Mouse (Mus musculus) erythroblast, adult 5-6 weeks (primary cell): ENCODE data around the gene Gpr63. TPM values are rescaled to one million over a fixed set of nuclear protein-coding genes. Genes with fewer than 3 reads are reported as not detected.
"Not testable (repeated sequence)": the region's sequence is repeated elsewhere in the genome, so short reads cannot be mapped to it uniquely, and the experiment has no call there.

Experiments used
- ATAC-seq: replicated peaks from 2 replicates; pipeline ENCODE4 v1.8.0; 2016; ENCODE audit warnings: moderate number of reproducible peaks, mild to moderate bottlenecking, moderate TSS enrichment, inconsistent platforms; ENCODE audit not compliant: poor library complexity, low FRiP score, severe bottlenecking
- total RNA-seq, 2 experiments: library from RNA; stranded (forward) in 1 of 2; stranded (reverse) in 1 of 2; fragments of 150-400 nt in 1 of 2; fragments of 200-764, 138-1000 nt in 1 of 2; gene quantifications; 2 replicates each; pipeline versions ENCODE4 v1.2.3 to v1.2.4; 2015 to 2017; ENCODE audit warnings: low replicate concordance in 2 of 2

The Gpr63 gene
- total RNA-seq (2015; ENCODE audit: low replicate concordance) (not detected in 2 replicates), total RNA-seq (2017; ENCODE audit: low replicate concordance) (not detected in 2 replicates)

DNA sequence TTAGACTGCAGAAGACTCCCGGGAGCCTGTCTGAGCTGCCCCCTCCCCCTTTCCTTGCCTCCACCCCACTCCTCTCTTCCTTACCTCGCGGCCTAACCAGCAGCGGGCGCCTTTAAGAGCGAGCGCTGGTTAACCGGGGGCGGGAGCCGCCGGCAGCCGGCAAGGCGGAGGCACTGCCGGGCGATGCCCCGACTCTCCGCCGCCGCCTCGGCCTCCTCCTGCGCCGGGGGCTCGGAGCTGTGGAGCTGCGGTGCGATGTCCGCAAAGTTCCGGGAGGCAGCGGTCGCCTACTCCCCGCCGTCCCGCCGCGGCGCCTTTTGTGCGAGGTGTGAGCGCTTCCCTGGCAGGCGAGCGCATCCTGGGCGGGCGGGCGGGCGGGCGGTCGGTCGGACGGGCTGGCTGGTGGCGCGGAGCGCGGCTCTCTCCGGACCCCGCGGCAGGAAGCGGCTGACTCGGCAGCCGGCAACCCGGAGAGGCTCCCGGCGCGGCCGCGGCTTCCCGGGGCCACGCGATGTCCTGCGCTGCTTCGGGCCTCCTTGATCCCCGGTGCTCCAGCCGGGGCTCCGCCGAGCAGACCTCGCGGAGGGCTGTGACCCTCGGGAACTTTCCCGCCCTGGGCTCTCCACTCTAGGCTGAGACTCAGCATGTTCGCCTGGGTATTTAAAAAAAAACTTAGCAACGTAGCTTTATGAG, at the start of gene Gpr63:
Gene Gpr63, plus strand, starts transcription at position 109 of the 693 bp plus-strand sequence.
- no peak for ATAC-seq

- no peak for ATAC-seq
These were observed 46.1 kb upstream of the Gpr63 start for GRCm38 (mm10) chr4:24920006-24920577.

- no peak for ATAC-seq
These were observed 41.5 kb upstream of the Gpr63 start for GRCm38 (mm10) chr4:24924726-24925125.

DNA sequence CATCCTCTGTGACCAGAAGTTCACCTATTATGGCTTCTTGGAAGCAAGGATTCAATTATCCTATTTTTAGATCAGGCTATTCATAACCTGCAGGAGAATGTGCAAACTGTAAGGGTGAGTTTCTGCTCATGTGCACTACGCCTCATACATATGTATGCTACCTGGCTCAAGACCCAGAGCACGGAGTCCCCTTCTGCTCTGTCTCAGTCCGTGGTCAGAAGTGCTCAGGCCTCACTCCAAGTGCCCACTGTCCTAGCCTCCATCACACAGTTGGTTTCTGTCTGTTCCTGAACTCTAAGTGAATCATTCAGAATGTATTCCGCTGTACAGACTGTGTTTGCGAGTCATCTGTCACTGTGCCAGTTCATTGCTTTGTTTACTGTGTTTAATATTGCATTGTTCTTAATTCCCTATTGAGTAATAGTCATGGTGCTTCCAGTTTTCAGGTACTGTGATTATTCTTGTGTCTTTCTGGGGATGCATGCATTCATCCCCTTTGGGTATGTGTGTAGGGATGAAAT, 37.9 kb upstream of the Gpr63 start:
- no peak for ATAC-seq

GRCm38 (mm10) chr4:24928926-24929325, 37.3 kb upstream of the Gpr63 start:
- no peak for ATAC-seq

GRCm38 (mm10) chr4:24942728-24943424, 23.3 kb upstream of the Gpr63 start:
- ATAC-seq: no peak

GRCm38 (mm10) chr4:24965918-24966298, 299 bp upstream of the Gpr63 start:
- ATAC-seq: no peak

DNA sequence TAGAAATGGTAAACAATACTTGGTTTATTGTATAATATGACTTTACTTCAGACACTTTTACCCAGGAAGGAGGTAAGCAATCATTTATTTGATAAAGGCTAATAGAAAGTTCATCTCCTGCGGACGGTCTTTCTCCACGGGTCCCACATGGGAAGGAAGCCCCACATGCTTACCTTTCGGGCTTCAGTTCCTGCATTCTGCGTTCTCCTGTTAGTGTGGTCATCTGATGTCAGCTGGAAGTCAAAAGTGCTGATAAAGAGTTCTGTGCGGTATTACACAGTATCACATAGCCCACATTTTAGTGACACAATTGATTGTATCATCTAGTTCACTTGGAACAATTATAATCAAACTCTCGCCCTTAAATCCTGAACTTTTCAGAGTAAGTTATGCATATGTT, 1.0 kb downstream of the Gpr63 start:
- ATAC-seq: no peak

DNA sequence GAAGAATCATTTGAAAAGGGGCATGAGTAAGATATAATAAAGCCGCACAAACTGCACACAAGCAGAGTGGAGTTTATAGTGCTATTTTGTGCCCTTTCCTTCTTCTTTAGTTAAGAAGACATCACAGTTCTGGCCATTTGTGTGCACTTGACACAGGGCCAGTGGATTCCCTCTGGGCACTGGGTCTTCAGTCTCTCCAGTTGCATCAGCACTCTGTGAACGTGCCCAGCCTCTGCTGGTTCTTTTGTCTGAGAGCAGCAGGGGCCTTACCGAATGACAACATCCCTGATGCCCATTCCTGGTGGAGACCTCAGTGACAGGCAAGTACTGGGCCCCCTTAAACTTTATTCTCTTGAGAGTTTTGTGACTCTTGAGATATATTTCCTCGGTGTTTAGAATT, 12.4 kb downstream of the Gpr63 start:
- ATAC-seq: no peak

- ATAC-seq: no peak
These were observed 19.4 kb downstream of the Gpr63 start for GRCm38 (mm10) chr4:24985612-24986011.

DNA sequence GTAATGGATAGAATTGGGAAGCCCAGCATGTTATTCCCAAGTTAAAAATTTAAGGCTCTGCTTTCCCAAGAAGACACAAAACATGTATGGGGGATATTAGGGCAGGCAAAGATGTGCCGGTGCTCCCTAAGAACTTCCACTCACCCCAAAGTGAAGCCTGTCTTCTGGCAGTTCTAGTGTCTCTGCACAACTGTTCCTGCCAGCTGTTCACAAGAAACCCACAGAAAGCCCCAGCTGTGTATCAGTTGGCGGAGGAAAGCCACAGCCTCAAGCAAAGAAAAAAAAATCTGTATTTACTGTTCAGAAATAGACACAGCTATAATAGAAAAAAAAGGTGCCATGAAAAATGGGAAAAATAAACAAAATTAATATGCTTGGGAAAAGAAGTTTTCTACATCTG, 25.3 kb downstream of the Gpr63 start:
- ATAC-seq: no peak

DNA sequence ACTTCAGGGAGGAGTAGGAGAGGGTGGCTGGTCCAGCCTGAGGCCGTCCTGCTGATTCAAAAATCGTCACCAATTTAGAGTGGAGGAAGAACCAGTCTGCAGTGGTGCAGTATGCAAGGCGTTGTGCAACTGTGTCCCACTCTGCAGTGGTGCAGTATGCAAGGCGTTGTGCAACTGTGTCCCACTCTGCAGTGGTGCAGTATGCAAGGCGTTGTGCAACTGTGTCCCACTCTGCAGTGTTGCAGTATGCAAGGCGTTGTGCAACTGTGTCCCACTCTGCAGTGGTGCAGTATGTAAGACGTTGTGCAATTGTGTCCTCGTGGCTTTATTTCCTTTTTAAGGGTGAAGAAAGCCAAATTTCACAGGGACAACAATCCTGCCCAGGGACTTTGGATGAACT, 43.1 kb downstream of the Gpr63 start:
- ATAC-seq: not testable (repeated sequence)

DNA sequence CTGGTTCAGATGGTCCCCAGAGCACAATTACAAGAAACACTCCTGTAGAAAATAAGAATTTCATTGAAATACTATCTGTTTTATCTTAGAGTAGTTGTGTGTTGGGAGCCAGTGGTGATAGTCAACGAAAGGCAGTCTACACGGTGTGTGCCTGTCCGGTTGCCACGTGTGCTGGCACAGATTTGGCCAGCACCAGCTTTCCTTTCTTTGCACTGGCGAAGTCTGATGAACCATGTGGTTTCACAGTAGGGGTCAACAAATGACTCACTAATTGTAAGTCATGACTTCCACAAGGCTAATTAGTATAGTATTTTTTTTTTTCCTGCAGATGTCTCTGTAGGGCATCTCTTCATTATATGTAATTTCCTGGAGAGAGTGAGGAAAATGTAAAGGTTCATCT, 45.6 kb downstream of the Gpr63 start:
- ATAC-seq: no peak

- ATAC-seq: no peak
These were observed 46.5 kb downstream of the Gpr63 start for GRCm38 (mm10) chr4:25012726-25013125.

DNA sequence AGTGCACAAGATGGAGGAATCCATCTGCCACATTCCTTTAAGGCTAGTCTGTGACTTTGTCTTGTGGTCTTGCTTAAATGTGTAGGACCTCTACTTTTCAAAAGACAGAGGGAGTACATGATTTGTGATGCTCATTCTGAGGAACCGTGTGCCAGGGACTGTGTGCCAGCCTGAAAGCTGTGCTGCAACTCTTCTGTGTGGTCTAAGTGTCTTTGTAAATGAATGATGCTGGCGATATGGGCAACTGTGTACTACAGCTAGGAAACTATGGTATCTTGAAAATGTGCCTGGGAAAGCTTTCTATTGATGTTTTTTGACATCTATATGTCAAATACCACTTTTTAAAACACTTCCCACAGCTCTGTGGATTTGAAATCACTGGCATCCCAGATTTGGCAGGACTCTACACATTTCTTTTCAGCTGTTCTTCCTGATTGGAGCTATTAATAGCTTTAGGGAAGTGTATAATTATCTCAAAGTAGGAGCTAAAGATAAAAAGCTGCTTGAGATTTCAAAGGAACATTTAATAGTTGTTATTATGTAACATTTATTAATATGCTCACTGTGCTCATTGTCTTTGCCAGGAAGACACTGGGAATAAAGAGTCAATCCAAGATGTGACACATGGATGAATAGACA, 48.9 kb downstream of the Gpr63 start:
- ATAC-seq: no peak

GRCm38 (mm10) chr4:25028252-25028651, 62.0 kb downstream of the Gpr63 start:
- no peak for ATAC-seq

GRCm38 (mm10) chr4:25028752-25029151, 62.5 kb downstream of the Gpr63 start:
- ATAC-seq: no peak

GRCm38 (mm10) chr4:25029875-25030274, 63.7 kb downstream of the Gpr63 start:
- ATAC-seq: no peak

- no peak for ATAC-seq
These were observed 69.1 kb downstream of the Gpr63 start for GRCm38 (mm10) chr4:25035158-25035791.

- no peak for ATAC-seq
These were observed 69.6 kb downstream of the Gpr63 start for GRCm38 (mm10) chr4:25035806-25036205.
